Mouse (Mus musculus): ENCODE results near the gene Tnnt1.

- TF ChIP-seq CTCF (IDR thresholded peaks at IDR 0.05; ENCODE audit: borderline replicate concordance, insufficient read depth, low read length) (no peak), POLR2A (IDR thresholded peaks at IDR 0.05; ENCODE audit: low read depth, low read length) (no peak)
Measured at GRCm38 (mm10) chr7:4523205-4524130, 7.3 kb upstream of the Tnnt1 start.
